Mouse (Mus musculus): ENCODE data around the gene Cyp2u1. TPM values are rescaled to one million over a fixed set of nuclear protein-coding genes. Genes with fewer than 3 reads are reported as not detected.

Cyp2u1 gene
- polyA plus RNA-seq, 1 experiment, result 1.2 TPM

GRCm38 (mm10) chr3:131326637-131327036 lies 23.6 kb upstream of the Cyp2u1 start:
- 92% methylated on average over 4 of the region's 4 CpGs for WGBS
- no peak for DNase-seq (ENCODE audit: low read depth in 1 of 2, low spot score in 2 of 2)
- Histone ChIP-seq H3K4me1 (ENCODE audit: control insufficient read depth, insufficient read depth, insufficient read length) (no peaks in the 10 kb centered on the region; the same call in 1 of the 2 replicates), H3K4me3 (ENCODE audit: extremely low read depth, insufficient read depth, insufficient read length) (no peak overlapping the region), H3K27ac (ENCODE audit: insufficient read depth, low read length) (no peak overlapping the region), H3K27me3 (ENCODE audit: control insufficient read depth, insufficient read depth, low read length) (no peaks in the 10 kb centered on the region), H3K36me3 (ENCODE audit: control insufficient read depth, insufficient read depth, low read length) (no peaks in the 10 kb centered on the region)
- TF ChIP-seq CTCF (IDR thresholded peaks at IDR 0.05; ENCODE audit: extremely low read depth, insufficient read depth, insufficient read length, insufficient replicate concordance), result no peak
- TF ChIP-seq POLR2A (IDR thresholded peaks at IDR 0.05; ENCODE audit: low read depth, low read length), result no peak

- no peak for DNase-seq (ENCODE audit: low read depth in 1 of 2, low spot score in 2 of 2)
- no peaks in the 10 kb centered on the region for H3K4me1 ChIP-seq (ENCODE audit: control insufficient read depth, insufficient read depth, insufficient read length)
- no peak for TF ChIP-seq CTCF (IDR thresholded peaks at IDR 0.05; ENCODE audit: extremely low read depth, insufficient read depth, insufficient read length, insufficient replicate concordance)
- TF ChIP-seq POLR2A (IDR thresholded peaks at IDR 0.05; ENCODE audit: low read depth, low read length), result no peak
- WGBS, result 88% methylated on average over 14 of the region's 14 CpGs
- no peaks in the 10 kb centered on the region for H3K27me3 ChIP-seq (ENCODE audit: control insufficient read depth, insufficient read depth, low read length)
- no peak overlapping the region for H3K27ac ChIP-seq (ENCODE audit: insufficient read depth, low read length)
- H3K36me3 ChIP-seq (ENCODE audit: control insufficient read depth, insufficient read depth, low read length), result no peaks in the 10 kb centered on the region
- H3K4me3 ChIP-seq (ENCODE audit: extremely low read depth, insufficient read depth, insufficient read length), result no peak overlapping the region
Measured at GRCm38 (mm10) chr3:131322081-131322815, 19.2 kb upstream of the Cyp2u1 start.

GRCm38 (mm10) chr3:131320184-131320583 lies 17.2 kb upstream of the Cyp2u1 start:
- WGBS, result 8% methylated on average over 3 of the region's 3 CpGs
- H3K4me3 ChIP-seq (ENCODE audit: extremely low read depth, insufficient read depth, insufficient read length), result no peak overlapping the region
- H3K27ac ChIP-seq (ENCODE audit: insufficient read depth, low read length), result no peak overlapping the region
- H3K27me3 ChIP-seq (ENCODE audit: control insufficient read depth, insufficient read depth, low read length), result no peaks in the 10 kb centered on the region
- no peaks in the 10 kb centered on the region for H3K36me3 ChIP-seq (ENCODE audit: control insufficient read depth, insufficient read depth, low read length)
- TF ChIP-seq CTCF (IDR thresholded peaks at IDR 0.05; ENCODE audit: extremely low read depth, insufficient read depth, insufficient read length, insufficient replicate concordance) (peak; percentile 73; the same call in 1 of the 2 replicates), POLR2A (IDR thresholded peaks at IDR 0.05; ENCODE audit: low read depth, low read length) (no peak)
- H3K4me1 ChIP-seq (ENCODE audit: control insufficient read depth, insufficient read depth, insufficient read length), result no peaks in the 10 kb centered on the region
- DNase-seq (ENCODE audit: low read depth in 1 of 2, low spot score in 2 of 2), result peak in 1 of 2 experiments; percentile 61

GRCm38 (mm10) chr3:131318211-131318610 lies 15.2 kb upstream of the Cyp2u1 start:
- Histone ChIP-seq H3K36me3 (ENCODE audit: control insufficient read depth, insufficient read depth, low read length) (no peaks in the 10 kb centered on the region), H3K27me3 (ENCODE audit: control insufficient read depth, insufficient read depth, low read length) (no peaks in the 10 kb centered on the region), H3K4me1 (ENCODE audit: control insufficient read depth, insufficient read depth, insufficient read length) (no peaks in the 10 kb centered on the region), H3K27ac (ENCODE audit: insufficient read depth, low read length) (no peak overlapping the region), H3K4me3 (ENCODE audit: extremely low read depth, insufficient read depth, insufficient read length) (no peak overlapping the region)
- TF ChIP-seq CTCF (IDR thresholded peaks at IDR 0.05; ENCODE audit: extremely low read depth, insufficient read depth, insufficient read length, insufficient replicate concordance) (no peak), POLR2A (IDR thresholded peaks at IDR 0.05; ENCODE audit: low read depth, low read length) (no peak)
- 43% methylated on average over 2 of the region's 2 CpGs for WGBS
- DNase-seq (ENCODE audit: low read depth in 1 of 2, low spot score in 2 of 2), result no peak

- H3K4me3 ChIP-seq (ENCODE audit: extremely low read depth, insufficient read depth, insufficient read length), result no peak overlapping the region
- no peaks in the 10 kb centered on the region for H3K27me3 ChIP-seq (ENCODE audit: control insufficient read depth, insufficient read depth, low read length)
- H3K4me1 ChIP-seq (ENCODE audit: control insufficient read depth, insufficient read depth, insufficient read length), result no peaks in the 10 kb centered on the region
- DNase-seq (ENCODE audit: low read depth in 1 of 2, low spot score in 2 of 2), result no peak
- 93% methylated on average over 1 of the region's 1 CpGs for WGBS
- TF ChIP-seq POLR2A (IDR thresholded peaks at IDR 0.05; ENCODE audit: low read depth, low read length), result no peak
- no peak for TF ChIP-seq CTCF (IDR thresholded peaks at IDR 0.05; ENCODE audit: extremely low read depth, insufficient read depth, insufficient read length, insufficient replicate concordance)
- no peaks in the 10 kb centered on the region for H3K36me3 ChIP-seq (ENCODE audit: control insufficient read depth, insufficient read depth, low read length)
- no peak overlapping the region for H3K27ac ChIP-seq (ENCODE audit: insufficient read depth, low read length)
Measured at GRCm38 (mm10) chr3:131317126-131317525, 14.1 kb upstream of the Cyp2u1 start.

GRCm38 (mm10) chr3:131315957-131316510 lies 13.0 kb upstream of the Cyp2u1 start:
- Histone ChIP-seq H3K27me3 (ENCODE audit: control insufficient read depth, insufficient read depth, low read length) (no peaks in the 10 kb centered on the region), H3K27ac (ENCODE audit: insufficient read depth, low read length) (no peak overlapping the region), H3K4me3 (ENCODE audit: extremely low read depth, insufficient read depth, insufficient read length) (no peak overlapping the region), H3K36me3 (ENCODE audit: control insufficient read depth, insufficient read depth, low read length) (no peaks in the 10 kb centered on the region), H3K4me1 (ENCODE audit: control insufficient read depth, insufficient read depth, insufficient read length) (no peaks in the 10 kb centered on the region)
- no peak for TF ChIP-seq POLR2A (IDR thresholded peaks at IDR 0.05; ENCODE audit: low read depth, low read length)
- no peak for TF ChIP-seq CTCF (IDR thresholded peaks at IDR 0.05; ENCODE audit: extremely low read depth, insufficient read depth, insufficient read length, insufficient replicate concordance)
- 70% methylated on average over 4 of the region's 4 CpGs for WGBS
- no peak for DNase-seq (ENCODE audit: low read depth in 1 of 2, low spot score in 2 of 2)

- no peaks in the 10 kb centered on the region for H3K36me3 ChIP-seq (ENCODE audit: control insufficient read depth, insufficient read depth, low read length)
- WGBS, result 88% methylated on average over 9 of the region's 9 CpGs
- TF ChIP-seq CTCF (IDR thresholded peaks at IDR 0.05; ENCODE audit: extremely low read depth, insufficient read depth, insufficient read length, insufficient replicate concordance) (no peak), POLR2A (IDR thresholded peaks at IDR 0.05; ENCODE audit: low read depth, low read length) (no peak)
- no peaks in the 10 kb centered on the region for H3K27me3 ChIP-seq (ENCODE audit: control insufficient read depth, insufficient read depth, low read length)
- H3K4me1 ChIP-seq (ENCODE audit: control insufficient read depth, insufficient read depth, insufficient read length), result no peaks in the 10 kb centered on the region
- H3K4me3 ChIP-seq (ENCODE audit: extremely low read depth, insufficient read depth, insufficient read length), result no peak overlapping the region
- H3K27ac ChIP-seq (ENCODE audit: insufficient read depth, low read length), result no peak overlapping the region
- DNase-seq (ENCODE audit: low read depth in 1 of 2, low spot score in 2 of 2), result no peak
Measured at GRCm38 (mm10) chr3:131312340-131312739, 9.3 kb upstream of the Cyp2u1 start.
